Mouse (Mus musculus): ENCODE measurements at regions not wholly inside any gene's neighbourhood (a gene's known extent, or its start where the extent isn't known, plus 50 kb on each side); places are given as distances from the start of the nearest gene placed in this dataset.

DNA sequence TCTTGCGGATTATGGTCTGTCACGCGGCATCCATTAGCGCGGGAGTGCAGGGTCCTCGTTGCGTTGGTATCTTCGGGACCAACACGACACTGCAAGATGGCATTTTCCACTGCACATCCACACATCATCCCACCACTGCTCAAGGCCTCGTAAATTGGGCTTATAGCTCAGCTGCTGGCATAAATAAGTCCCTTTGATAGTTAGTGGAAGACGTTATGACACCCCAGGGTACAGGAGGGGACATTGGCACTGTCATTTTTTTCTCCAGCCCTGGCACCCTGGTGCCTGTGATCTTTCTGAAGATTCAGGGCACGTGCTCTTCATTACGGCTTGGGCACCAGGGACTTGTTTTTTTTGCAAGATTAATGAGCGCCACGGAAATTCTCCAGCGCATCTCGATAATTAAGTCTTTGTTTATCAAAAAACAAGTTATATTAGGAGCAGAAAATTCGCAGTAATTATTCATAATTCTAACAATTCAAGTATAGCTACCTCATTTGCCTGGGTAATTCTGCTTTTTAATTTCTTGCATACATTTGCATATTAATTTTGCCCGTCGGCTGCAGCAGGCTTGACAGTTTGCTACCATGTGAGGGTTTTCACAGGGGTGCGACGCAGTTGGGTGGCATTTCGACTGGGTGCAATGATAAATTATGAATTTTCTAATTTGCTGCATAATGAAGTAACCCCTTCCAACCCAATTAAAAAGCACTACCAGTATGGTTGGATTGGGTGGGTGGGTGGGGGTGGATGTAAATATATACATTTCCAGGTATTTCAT is 119.1 kb downstream of the Vrk1 start:
- CTCF ChIA-PET: no interaction called here

DNA sequence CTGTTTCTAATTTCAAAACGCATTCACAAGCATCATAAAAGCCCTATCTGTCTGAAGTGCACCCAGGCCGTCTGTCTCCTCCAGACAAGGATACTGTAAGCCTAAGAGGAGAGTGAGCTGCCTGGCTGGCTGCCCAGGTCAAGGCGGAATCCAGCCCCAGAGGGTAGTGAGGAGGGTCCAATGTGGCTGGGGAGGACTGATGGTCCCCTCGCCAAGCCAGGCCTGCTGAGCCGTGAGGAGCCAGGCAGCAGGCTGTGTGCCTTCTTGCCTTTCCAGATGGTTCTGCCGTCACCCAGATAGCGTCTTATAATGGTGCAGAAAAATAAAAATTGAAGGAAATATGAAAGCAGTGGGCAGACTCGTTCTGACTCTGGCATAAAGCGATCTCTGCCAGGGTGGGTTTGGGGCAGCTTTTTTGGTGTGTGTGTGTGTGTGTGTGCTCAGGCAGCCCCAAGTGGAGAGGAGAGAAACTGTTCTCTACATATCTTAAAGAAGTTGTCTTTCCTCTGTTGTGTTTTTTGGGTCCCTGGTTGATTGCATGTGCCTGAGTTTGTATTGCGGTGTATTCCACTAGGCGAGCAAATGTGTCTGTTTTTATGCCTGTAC is 120.1 kb downstream of the Vrk1 start:
- CTCF ChIA-PET: no interaction called here

DNA sequence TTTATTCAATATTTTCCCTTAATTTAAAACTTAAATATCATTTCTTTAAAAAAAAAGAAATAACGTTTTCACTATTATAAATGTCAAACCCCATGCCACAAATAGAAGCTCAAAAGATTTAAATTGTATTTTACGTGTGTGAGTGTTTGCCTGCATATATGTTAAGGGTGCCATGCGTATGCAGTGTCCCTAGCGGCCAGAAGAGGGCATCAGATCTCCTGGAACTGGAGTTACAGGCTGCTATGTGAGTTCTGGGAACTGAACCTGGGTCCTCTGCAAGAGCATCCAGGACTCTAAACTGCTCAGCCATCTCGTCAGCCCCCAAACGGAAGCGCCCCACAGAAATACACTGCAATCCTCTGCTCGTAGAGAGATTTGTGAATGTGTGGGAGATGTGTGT is 122.7 kb downstream of the Vrk1 start:
- CTCF ChIA-PET: no interaction called here

DNA sequence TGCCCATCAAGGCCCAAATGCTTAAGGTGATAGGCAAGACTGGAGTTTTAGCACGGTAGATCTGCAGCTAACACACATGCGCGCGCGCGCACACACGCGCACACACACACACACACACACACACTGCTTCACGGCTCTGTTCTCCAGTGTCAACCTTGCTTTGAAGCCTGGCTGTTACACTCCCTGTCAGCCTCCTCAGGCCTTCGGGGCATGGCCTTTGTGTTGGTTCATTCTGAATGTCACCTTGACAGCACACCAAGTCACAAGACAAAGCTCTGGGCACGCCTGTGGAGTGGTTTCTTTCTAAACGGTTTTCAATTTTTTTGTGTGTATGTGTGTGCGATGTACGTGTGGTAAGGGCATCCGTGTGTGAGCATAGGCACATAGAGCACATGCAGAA is 128.4 kb downstream of the Vrk1 start:
- CTCF ChIA-PET: no interaction called here

DNA sequence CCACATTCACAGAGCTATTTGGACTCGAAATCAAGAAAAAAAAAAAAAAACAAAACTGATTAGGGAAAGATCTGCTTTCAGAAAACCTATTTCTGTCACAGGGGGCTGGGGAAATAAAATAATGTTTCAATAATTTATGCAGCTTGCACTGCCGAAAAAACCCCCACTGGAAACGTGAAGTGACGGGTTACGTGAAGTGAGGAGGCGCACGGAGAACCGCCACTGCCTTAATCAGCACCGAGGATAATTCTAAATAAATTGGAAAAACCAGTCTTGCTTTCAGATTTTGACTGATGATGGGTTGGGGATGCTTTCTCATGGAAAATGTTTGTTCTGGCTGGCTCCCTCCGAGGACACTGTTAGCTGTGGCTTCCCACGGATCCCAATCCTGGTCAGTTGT is 129.5 kb downstream of the Vrk1 start:
- CTCF ChIA-PET: no interaction called here

DNA sequence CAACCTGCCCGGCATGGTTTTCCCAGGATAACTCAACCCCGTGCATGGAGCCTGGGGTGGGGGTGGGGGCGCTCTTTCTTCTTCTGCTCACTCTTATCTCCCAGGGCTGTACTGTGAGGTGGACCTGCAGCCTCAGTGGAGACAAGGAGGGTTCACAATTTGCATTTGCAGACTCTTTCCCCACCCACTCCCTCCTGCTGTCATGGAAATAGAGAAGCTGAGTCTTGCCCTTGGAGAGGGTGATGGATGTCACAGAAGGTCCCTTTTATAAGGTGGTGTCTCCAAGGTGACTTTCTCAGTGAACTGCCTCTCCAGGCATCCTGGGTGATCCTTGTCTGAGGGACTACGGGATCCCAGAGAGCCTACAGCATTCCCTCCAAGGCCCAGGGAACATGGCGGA is 129.9 kb downstream of the Vrk1 start:
- CTCF ChIA-PET: no interaction called here

DNA sequence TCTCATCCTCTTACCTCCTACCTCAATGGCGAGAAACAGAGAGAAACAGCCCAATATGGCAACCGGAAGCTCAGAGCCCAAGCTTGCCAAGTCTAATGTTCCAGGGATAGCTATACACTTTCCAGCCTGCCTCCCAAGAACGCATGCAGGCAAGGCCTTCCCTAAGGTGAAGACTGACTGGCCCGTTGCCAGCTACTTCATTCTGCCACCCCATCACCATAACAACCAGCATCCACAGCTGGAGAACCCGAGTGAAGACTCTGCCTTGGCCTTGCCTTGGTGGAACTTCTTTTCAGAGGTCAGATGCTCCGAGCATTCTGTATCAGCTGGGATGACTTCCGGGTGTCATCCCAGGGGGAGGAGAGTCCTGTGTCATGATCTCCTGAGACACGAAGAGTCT is 130.6 kb downstream of the Vrk1 start:
- CTCF ChIA-PET: no interaction called here

DNA sequence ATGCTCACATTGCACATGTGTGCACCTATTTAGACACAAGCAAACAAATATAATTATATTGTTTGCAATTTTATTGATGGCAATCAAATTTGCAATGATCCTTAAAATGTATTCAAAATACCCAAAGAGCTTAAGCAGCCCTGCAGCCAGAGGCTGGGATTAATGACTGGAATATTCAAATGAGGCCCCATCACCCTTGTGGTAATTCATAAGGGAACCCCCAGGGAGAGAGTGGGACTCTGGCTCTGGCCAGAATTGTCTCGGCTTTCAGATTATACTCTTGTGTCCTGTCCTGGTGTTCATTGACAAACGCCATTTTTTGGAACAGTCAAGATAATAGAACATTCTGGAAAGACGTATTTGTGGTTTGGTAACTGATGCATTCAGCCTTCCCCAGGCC is 133.5 kb downstream of the Vrk1 start:
- CTCF ChIA-PET: no interaction called here

DNA sequence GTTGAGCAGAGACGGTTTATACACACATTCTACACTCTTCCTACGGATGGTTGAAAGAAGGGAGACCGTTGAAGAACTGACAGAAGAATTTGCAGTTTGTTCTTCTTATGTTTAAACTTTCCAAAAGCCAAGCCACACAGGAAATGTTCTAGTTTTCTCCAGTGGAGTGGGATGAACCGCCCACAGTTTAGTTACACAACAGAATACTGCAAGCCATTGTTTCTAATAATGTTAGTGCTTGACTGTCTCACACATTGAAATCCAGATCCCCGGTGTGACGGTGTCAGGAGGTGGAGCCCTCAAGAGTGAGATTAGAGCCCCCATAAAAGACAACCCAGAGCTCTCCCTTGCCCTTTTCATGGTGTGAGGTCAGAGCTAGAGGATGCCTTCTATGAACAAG is 146.8 kb downstream of the Vrk1 start:
- CTCF ChIA-PET: no interaction called here

DNA sequence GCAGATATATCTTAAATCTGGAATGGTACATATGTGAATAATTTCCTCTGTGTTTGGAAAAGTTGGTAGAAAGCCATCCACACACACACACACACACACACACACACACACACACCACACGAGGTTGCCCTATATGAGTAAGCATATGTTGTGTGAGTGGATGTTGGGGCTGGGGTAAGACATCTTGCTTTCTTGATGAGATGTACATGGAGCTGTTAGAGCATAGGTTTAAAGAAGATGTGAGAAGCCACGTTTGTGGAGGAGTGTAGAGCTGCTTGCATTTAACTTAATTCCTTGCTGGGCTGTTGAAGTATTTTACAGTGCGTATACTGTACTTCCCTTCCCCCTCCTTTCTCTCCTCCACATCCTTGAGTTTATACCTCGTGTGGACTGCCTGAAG is 147.8 kb downstream of the Vrk1 start:
- CTCF ChIA-PET: no interaction called here

DNA sequence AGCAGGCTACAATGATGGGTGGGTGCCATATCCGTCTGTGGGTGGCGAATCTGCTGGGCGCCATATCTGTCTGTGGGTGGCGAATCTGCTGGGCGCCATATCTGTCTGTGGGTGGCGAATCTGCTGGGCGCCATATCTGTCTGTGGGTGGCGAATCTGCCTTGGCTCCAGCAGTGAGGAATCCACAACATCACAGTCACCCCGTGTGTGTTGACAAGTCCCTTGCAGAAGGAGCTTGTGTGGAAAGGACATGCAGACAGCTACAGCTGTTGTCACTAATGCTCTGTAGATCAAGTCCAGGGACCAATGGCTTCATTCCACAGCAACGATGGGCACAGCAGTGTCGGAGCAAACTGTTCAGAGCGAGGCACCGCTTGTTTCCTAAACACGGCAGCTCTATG is 148.6 kb downstream of the Vrk1 start:
- CTCF ChIA-PET: no interaction called here

DNA sequence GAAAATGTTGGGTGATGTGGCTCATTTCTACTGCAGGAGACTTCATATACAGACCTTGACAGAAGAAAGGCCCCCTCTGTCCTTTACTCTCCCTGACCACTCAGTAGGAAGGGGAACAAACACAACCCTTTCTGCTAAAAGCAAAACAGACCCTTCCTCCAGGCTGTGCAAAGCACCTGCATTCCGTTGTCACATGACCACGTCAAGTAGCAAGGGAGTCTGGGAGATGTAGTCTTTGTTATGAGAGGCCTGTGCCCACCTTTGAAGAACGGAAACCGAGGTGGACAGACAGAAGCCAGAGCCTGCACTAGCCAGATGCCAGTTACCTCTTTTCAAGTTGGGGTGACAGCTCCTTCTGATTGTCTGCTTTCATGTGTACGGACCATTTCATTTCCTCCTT is 161.3 kb downstream of the Vrk1 start:
- CTCF ChIA-PET: no interaction called here

DNA sequence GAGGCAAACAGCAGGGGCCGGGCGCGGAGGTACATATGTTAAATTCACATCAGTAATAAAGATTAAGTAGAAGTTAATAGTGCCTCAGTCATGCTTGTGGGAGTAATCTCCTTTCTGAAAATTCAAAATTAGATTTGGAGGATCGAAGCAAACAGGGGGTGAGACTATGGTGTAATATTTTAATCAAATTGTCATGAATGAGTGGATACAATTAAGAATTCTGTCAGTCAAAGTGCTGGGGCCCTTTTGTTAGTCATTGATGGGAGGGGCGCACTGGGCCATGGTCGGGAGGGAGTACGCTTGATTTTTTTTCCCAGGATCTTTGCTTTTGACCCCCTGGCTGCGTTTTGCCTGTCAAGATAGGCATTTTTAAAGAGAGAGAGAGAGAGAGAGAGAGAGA is 163.2 kb downstream of the Vrk1 start:
- CTCF ChIA-PET: no interaction called here

DNA sequence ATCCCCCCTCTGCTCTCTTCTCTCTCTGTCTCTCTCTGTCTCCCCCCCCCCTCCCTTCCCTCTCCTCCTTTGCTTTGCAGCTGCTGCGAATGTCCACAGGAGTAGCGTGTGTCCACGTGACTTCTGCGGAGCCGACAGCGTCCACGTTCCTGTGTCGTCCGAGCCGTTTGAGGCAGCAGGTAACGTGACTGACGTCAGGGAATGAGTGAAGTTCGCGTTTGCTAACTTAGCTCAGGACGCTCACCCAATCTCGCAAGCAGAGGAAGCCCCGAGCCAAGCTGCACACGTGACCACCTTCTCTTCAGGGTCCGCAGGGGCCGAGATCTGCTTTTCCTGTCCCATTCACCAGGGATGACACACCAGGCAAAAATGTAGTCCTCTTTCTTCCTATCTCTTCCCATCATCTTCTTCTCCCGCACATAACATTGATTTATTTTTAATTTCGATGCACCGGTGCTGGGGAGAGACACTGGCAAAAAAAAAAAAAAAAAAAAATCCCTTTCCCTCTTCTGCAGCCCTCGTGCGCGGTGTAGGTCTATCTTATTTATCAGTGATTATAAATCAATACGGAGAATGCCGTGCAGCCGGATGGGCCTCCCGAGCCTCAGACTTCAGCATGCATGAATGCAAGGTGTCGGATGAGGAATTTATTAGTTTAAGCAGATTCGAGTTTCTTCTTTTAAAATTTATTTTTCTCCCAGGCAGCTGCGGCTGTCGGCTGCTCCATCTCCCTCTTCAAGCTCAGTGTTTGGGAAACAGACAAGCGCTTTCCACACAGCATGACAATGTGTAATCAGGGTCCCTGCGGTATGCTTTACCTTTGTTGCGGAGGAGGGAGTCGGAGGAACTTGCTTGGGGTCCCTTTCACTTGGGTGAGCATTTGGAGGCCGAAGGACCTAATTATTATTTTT is 164.3 kb downstream of the Vrk1 start:
- CTCF ChIA-PET: no interaction called here

DNA sequence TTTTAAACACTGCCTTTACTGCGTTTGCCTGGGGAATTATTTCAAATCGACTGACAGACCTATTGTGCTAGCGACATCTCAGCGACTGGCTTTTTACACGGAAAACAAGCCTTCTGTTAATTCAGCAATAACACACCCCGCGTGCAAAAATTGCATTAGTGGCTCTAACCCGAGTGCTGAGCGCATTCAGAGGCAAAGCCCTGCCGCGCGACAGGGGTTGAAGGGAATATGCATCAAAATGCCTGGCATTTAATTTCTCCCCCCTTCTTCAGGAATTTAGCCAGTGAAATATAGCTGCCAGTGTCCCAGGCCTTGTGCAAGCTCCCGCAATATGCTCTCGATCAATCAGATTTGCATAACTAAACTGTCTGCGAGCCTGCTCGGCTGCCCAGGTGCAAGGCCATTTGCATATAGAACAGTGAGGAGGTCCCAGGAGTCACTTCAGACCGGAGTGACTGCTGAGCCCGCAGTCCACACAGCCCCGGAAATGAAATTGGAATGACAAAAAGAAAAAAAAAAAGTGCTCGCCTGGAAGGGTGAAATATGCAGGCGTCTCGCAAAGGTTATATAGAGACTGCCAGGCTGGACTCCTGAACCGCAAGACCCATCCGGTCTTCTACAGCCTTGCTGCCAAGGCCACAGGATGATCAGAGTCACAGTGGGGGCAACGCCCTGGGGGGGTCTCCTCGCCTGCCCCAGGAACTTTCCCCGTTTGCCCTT is 165.1 kb downstream of the Vrk1 start:
- CTCF ChIA-PET: no interaction called here

DNA sequence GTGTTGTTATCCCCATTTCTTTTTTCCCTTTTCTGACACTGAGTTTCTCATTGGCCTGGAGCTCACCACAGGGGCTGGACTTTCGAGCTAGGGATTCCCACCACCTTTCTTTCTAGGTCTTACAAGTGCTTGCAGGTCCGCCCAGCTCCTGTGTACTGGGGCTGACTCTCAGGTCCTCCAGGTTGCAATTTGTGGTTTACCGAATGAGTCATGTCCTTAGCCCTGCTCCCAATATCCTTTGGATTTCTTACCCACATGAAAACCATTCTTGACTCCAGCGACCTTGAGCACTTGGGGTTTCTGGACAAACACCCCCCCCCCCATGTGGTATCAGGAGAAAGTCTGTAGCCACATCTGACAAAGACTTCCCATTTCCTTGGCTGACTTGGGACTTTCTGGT is 167.3 kb downstream of the Vrk1 start:
- CTCF ChIA-PET: no interaction called here

DNA sequence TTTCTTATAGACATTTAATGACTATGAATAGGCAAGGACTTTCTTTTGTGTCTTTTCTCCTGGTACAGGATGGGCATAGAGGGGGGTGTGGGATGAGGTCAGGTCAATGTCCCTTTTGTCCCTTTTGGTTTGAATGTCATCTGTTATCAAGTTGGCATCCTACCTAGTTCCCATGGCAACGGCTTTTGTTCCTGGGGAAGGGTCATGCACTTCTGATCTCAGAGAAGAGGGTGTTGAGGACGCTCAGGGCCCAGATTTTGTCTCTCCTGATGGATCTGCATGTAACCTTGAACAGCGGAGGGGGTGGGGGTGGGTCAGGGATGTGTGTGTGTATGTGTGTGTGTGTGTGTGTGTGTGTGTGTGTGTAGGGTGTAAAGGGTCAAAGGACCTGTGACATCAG is 167.8 kb downstream of the Vrk1 start:
- CTCF ChIA-PET: no interaction called here

DNA sequence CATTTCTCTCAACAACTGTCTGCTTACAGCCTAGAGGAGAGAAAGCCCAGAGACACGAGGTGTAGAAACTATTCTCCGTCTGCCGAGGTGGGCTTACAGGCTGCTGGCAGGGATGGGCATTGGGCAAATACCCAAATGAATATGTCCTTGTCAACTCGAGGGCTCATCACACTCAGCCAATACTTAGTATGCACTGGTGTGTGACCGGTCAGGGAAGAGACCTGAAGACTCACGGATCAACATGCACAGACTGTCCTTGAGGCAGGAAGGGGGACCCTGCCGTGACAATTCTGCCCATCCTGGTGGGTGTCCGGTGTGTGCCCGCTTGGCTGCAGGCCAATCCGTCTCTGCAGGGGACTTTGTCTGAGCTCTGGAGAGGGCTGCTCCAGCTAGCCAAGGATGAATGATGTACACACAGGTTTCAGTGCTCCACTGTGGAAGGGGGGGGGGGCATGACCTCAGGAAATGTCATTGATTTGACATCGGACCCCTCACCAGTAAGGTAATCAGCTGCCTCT is 168.7 kb downstream of the Vrk1 start:
- CTCF ChIA-PET: no interaction called here

DNA sequence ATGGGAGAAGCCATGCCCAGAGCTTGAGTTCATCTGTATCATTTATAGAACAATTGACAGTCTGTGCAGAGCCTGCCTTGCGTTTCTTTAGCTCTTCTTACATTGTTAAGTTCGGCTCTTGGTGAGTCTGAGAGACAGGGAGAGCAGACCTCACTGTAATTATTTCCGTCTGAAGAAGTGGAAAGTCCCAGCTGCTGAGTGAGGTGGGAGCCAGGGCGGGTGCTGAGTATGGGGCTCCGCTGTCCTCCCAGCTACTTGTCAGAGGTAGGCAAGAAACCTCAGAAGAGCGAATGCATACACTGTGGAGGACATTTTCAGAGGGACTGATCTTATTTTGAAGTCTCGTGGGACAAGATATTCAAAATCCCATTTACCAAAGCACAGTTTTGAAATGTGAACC is 172.9 kb downstream of the Vrk1 start:
- CTCF ChIA-PET: interaction anchor here (0.7 kb wide), 1 partner anchor 13 kb away, joined by 4 read pairs; no protein-coding TSS in a partner anchor

DNA sequence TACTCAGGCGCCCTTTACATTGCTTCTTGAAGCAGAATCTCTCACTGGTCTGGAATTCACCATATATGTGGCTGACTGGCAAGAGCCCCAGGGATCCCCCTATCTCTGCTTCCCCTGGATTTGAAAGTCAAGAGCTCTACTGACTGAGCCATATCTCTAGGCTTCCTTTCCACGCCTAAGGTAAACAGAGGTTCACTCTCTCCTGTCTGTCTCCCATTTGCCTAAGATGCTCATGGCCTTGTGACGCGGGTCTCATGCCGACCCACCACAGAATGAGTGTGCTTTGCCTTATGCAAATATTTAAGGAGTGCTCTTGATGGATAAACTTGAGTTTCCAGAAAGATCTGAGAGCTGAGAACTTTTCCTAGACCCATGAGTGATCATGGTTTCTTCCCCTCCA is 173.9 kb downstream of the Vrk1 start:
- CTCF ChIA-PET: no interaction called here

DNA sequence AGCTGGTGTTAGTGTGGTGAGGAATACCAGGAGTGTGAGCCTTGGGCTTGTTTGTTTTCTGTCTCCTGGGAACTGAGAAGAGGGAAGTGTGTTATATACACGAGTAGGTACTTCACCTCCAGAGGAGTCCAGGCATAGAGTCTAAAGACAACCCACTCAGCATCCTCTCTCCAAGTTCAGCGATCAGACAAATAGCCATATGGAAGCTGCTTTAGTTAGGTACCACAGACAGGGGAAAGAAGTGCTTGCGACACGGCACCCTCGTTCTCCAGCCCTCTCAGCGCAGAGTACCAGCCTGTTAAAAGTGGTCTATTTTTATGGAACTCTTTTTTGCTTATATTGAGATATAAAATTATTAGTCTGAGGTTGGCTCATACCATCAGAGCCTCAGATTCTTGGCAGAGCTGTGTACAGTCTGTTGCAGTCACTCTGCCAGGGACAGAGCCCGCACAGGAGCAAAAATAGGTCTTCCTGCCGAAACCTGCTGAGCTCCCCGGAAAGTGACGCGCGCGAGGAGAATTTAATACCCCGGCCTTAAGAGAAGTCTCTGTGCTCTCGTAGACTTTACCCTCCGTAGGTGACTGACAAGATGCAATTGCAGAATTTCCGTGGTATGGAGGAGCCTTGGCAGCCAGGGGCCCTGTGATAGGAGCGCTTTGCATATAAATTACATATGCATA is 175.5 kb downstream of the Vrk1 start:
- CTCF ChIA-PET: no interaction called here

DNA sequence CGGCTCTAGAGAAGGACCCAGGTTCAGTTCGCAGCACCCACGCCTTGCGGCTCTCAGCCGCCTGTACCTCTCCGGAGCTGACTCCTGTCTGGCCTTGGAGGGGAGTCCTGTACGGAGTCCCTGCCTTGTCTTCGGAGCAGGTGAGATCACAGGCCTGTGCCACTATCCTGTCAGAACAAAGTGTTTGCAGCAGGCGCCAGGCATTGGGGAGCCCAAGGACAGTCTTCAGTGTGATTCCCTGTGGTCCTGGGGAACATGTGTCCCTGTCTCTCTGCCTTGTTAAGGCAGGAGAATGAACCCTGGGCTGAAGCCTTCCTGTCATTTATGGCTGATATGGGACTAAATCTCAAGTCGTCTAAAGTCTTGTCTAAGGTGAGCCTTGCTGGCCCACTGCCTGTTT is 176.5 kb downstream of the Vrk1 start:
- CTCF ChIA-PET: no interaction called here
